Mouse (Mus musculus): ENCODE measurements around the gene Piezo1. TPM values are rescaled to one million over a fixed set of nuclear protein-coding genes. Genes with fewer than 3 reads are reported as not detected.

Gene Piezo1
- total and polyA plus RNA-seq, 3 experiments: 21.1 to 59.7 (median 41.6) TPM

DNA sequence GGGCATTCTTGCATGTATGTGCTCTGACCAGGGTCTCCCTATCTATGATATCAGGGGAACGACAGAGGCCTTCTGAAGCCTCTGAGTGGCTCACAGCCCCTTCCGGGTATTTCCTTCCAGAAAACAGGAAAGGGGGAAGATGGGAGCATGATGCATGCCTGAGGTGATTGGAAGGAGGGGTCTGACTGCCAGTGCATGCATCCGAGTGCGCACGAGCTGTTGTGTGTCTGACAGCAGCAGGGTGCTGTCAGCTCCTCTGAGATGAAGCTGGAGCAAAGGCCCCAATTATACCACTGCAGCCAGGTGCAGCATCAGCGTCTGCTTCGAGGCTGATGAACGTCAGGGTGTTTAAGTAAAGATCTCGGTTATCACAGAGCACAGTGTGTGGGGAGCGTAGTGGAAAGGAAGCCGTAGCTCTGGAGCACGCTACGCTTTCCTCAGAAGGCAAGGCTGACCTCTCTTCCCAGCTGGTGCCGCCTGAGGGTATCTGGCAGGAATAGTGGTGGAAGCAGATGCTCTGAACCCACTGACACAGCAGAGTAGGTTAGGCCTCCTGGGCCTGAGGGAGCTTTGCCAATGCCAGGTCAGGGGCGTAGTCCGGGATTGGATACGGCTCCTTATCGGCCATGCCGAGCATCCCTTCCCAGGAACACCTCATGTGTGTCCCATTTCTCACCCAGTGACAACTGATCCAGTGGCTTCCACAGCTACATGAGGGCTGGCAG lies 42.8 kb upstream of the Piezo1 start:
- Histone ChIP-seq H3K4me2 (ENCODE audit: insufficient read depth, low read depth, poor library complexity, severe bottlenecking) (no peak overlapping the region), H3K36me3 (replicated peaks in 1 of 2; ENCODE audit: control insufficient read depth in 1 of 2, insufficient read depth in 1 of 2, low read length in 1 of 2) (peaks cover 66 to 91% of the 10 kb centered on the region in 2 experiments), H3K27ac (ENCODE audit: insufficient read depth, low read depth) (no peak overlapping the region), H3K27me3 (replicated peaks) (no peaks in the 10 kb centered on the region), H3K4me3 (replicated peaks in 1 of 3; ENCODE audit: low read depth in 2 of 3, low read length in 2 of 3, poor library complexity in 1 of 3) (no peak overlapping the region), H3K79me2 (replicated peaks; ENCODE audit: control insufficient read depth, extremely low read depth, insufficient read depth, poor library complexity, severe bottlenecking) (no peaks in the 10 kb centered on the region), H3K9me3 (replicated peaks; ENCODE audit: low read length) (no peaks in the 10 kb centered on the region), H3K9ac (ENCODE audit: insufficient read depth, low read depth) (no peak overlapping the region), H3K4me1 (ENCODE audit: control insufficient read depth in 1 of 2, insufficient read depth in 2 of 2) (no peaks in the 10 kb centered on the region)
- in situ Hi-C loops (cut with MboI; ENCODE audit: low pct_ligation_motif_present, low pct_unique_long_range_greater_than_20kb, low sequenced_read_pairs): no loop called here
- TF ChIP-seq CTCF (conservative IDR thresholded peaks at IDR 0.05 in 1 of 2, IDR thresholded peaks at IDR 0.05 in 1 of 2; ENCODE audit: low read depth in 2 of 2, low read length in 2 of 2): no peak
- no peak for TF ChIP-seq KAT2A (IDR thresholded peaks at IDR 0.05; ENCODE audit: insufficient replicate concordance, low read length)
- dilution Hi-C loops (cut with MboI; ENCODE audit: extremely low pct_ligation_motif_present, extremely low pct_unique_long_range_greater_than_20kb, low sequenced_read_pairs): no loop called here
- DNase-seq (ENCODE audit: extremely low read depth): no peak

- H3K9me3 ChIP-seq (replicated peaks; ENCODE audit: low read length): no peaks in the 10 kb centered on the region
- no peak overlapping the region for H3K9ac ChIP-seq (ENCODE audit: insufficient read depth, low read depth)
- H3K4me2 ChIP-seq (ENCODE audit: insufficient read depth, low read depth, poor library complexity, severe bottlenecking): no peak overlapping the region
- H3K27me3 ChIP-seq (replicated peaks): no peaks in the 10 kb centered on the region
- no peaks in the 10 kb centered on the region for H3K79me2 ChIP-seq (replicated peaks; ENCODE audit: control insufficient read depth, extremely low read depth, insufficient read depth, poor library complexity, severe bottlenecking)
- DNase-seq (ENCODE audit: extremely low read depth): no peak
- H3K4me3 ChIP-seq (replicated peaks in 1 of 3; ENCODE audit: low read depth in 2 of 3, low read length in 2 of 3, poor library complexity in 1 of 3): no peak overlapping the region
- no peaks in the 10 kb centered on the region for H3K4me1 ChIP-seq (ENCODE audit: control insufficient read depth in 1 of 2, insufficient read depth in 2 of 2)
- TF ChIP-seq E2F4 (IDR thresholded peaks at IDR 0.05; ENCODE audit: insufficient replicate concordance, low read depth, low read length) (no peak), ZC3H11A (IDR thresholded peaks at IDR 0.05; ENCODE audit: low read depth, low read length) (no peak), TBP (conservative IDR thresholded peaks at IDR 0.05; ENCODE audit: low read depth, low read length) (no peak), JUND (conservative IDR thresholded peaks at IDR 0.05; ENCODE audit: low read depth, low read length) (no peak), NRF1 (IDR thresholded peaks at IDR 0.05; ENCODE audit: low read depth, low read length) (no peak), POLR2AphosphoS2 (IDR thresholded peaks at IDR 0.05; ENCODE audit: low read depth, low read length) (no peak), PAX5 (IDR thresholded peaks at IDR 0.05; ENCODE audit: low read length) (no peak), JUN (IDR thresholded peaks at IDR 0.05; ENCODE audit: insufficient read depth, low read depth, low read length) (no peak), UBTF (IDR thresholded peaks at IDR 0.05; ENCODE audit: low read depth, low read length) (no peak), POLR2A (IDR thresholded peaks at IDR 0.05; ENCODE audit: low read depth, low read length) (no peak), KAT2A (IDR thresholded peaks at IDR 0.05; ENCODE audit: insufficient replicate concordance, low read length) (no peak), MEF2A (IDR thresholded peaks at IDR 0.05; ENCODE audit: borderline replicate concordance, low read depth, low read length) (no peak), TCF12 (IDR thresholded peaks at IDR 0.05; ENCODE audit: low read depth, low read length) (no peak)
- no peak overlapping the region for H3K27ac ChIP-seq (ENCODE audit: insufficient read depth, low read depth)
- peaks cover 61 to 91% of the 10 kb centered on the region in 2 experiments for H3K36me3 ChIP-seq (replicated peaks in 1 of 2; ENCODE audit: control insufficient read depth in 1 of 2, insufficient read depth in 1 of 2, low read length in 1 of 2)
- in situ Hi-C loops (cut with MboI; ENCODE audit: low pct_ligation_motif_present, low pct_unique_long_range_greater_than_20kb, low sequenced_read_pairs): no loop called here
- dilution Hi-C loops (cut with MboI; ENCODE audit: extremely low pct_ligation_motif_present, extremely low pct_unique_long_range_greater_than_20kb, low sequenced_read_pairs): no loop called here
These were observed 42.1 kb upstream of the Piezo1 start for GRCm38 (mm10) chr8:122593240-122593639.
